Mouse (Mus musculus) cerebral cortex, adult 2 months (tissue): ENCODE measurements around the gene Csnk1e.

ENCODE experiments used
- WGBS: fragments of 180-500 bp; shearing (Covaris S2); methylation state at CpG from one replicate; pipeline ENCODE4 v1.1.7; 2018; 5-methylcytosine and 5-hydroxymethylcytosine counted together

Csnk1e gene

DNA sequence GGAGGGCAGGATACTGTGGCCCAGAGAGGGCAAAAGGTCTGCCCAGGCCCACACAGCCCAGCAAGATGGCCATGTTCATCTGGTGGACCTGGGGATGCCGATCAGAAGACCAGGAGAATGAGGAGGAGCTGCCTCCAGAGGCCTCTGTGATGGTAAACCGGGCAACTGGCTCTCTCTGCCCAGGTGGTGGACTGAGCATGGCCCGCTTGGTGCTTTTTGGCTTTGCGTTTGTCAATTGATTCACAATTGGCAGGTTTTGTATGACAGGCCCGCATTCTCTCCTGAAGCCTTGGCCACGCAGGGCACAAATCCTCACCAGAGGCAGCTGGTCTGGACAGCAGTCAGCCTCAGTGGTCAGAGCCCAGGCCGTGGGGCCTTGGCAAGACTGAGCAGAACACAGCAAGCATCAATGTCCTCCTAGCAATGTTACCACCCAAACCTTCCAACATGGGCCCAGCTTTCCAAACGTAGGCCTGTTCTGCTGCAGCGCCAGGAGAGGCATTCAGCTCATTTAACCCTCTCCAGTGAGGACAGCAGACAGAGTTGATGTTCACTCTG, 12.3 kb downstream of the Csnk1e start:
- WGBS, result 76% methylated on average over 9 of the region's 9 CpGs

DNA sequence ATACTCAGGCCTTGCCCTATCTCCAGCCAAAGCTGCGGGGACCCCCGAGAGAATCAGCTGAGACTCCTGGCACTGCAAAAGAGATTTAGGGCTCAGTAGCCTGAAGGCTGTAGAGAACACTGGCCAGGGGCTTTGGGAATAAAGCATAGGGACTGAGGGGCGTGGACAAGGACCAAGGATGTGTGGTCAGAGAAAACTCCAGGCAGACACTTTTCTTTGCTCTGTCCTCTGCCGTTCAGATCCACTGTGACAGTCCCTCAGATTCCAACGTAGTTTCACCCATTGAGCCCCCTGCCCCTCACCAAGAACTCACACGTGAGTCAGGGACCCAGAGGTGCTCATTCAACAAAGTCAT, 13.1 kb downstream of the Csnk1e start:
- WGBS, result 8% methylated on average over 6 of the region's 6 CpGs

DNA sequence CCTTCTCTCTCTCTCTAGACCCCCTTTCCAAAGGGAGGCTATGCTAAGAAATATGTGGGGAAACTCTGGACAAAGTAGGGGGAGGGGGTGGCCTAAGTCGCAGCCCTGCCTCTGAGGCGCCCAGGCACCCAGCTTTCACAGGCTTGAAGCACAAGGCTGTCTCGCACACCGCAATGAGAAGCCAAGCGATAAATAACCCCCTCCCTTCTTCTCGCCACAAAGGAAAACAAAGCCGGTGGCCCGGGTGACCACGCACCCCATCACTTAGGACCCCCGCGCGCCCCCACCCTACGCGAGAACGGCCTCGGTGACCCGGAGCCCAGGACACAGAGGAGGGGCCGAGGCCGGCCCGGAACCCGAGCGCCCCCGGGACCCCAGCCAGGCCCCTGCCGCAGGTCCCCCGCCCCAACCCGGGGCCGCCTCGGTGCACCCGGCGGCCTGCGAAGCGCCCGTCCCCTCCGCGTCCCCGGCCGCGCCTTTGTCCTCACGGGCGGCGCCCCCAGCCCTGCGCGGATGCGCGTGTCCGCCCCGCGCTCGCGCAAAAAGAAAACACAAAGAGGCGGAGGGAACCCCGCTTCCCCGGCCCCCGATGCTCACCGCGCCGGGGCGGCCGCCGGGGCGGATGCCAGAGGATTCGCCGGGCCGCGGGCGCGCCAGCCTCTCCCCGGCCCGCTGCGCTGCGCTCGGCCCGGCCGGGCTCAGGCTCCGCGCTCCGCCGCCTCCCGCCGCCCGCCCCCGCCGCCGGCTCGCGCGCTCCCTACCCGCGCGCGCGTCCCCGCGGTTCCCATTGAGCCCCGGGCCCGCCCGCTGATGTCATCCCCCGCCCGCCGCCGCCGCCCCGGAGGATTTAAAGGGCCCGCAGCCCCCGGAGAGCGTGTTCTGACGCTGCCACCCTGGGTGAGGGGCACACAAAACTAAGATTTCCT, 13.8 kb downstream of the Csnk1e start:
- under 1% methylated on average over 101 of the region's 107 CpGs for WGBS

DNA sequence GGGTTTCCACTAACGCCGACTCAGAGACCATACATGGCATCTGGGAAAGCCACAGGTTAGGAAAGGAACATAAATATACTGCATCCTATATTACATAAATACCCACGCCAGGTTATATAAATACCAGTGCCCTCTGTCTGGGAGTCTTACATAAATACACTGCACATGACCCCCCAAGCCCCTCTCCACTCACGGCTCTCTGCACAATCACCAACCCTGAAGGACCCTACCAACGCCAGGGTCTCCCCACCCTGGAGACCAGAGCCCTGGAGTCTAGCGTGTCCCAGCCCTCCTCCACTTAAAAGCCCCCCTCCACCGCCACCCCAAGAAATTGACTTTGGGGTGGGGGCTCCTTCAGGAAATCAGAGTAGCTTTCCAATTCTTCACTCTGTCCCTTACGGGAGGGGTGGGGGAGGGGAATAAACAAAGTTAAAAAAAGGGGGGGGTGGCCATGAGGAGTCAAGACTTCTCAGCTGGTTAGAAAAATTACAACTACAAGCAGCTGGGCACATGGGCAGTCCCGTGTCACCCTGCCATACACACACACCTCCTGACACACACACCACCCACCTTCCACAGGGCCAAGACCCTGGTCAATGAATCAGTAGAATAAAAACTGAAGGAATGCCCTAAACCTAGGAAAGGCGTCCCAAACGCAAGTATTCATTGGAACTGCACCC, 14.6 kb downstream of the Csnk1e start:
- WGBS, result 5% methylated on average over 11 of the region's 11 CpGs

DNA sequence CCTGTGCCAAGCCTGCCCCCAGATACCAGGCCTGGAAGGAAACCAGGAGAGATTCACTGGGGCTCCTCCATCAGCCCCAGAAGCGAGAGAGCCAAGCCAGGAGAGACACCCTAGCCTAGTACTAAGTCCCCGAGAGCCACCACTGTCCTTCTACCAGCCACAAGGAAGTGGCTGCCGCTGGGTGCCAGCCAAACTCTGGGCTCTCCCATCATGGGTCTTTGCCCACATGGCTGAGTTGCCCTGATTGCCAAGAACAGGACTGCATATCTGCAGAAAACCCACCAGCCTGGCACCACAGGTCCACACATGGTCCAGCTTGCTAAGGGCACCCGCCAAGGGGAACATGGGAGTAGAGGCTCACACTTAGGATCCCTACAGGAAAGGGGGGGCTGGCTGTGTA, 15.1 kb downstream of the Csnk1e start:
- WGBS, result 9% methylated on average over 4 of the region's 4 CpGs

DNA sequence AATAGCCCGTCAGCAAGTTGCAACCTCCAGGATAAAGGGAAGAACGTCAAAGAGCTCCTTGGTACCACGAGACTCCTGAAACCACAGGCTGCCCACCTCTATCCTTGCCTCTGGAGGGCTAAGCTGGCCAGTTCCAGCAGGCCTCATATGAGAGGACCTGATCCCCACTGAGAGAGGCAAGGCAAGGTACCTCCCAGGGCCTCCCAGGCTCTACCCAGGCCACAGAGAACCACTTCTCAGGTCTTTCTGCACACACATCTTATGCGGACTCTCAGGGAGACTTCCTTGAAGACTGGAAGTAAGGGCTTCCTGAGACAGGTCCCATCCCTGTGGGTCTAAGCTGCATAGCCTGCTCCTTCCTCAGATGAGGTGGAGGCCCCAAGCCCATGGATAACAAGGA, 16.0 kb downstream of the Csnk1e start:
- WGBS, result 57% methylated on average over 4 of the region's 4 CpGs

DNA sequence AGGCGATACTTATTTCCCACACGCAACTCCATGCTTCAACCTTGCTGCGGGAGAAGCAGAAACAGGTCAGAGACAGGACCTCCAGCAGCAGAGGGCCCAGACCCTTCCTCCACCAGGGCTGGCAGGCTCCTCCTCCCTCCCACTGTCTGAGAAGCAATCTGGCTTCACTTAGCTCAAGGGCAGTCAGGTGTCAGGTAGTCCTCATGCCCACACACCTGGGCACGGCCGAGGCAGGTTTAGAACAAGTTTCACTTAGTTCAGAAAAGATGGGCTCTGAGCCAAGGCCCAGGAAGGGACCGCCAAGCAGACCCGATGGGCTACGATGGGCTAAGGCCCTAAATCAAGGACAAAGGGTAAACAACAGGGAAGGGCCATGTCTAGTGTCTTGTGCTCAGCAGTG, 16.6 kb downstream of the Csnk1e start:
- WGBS, result 58% methylated on average over 8 of the region's 8 CpGs

DNA sequence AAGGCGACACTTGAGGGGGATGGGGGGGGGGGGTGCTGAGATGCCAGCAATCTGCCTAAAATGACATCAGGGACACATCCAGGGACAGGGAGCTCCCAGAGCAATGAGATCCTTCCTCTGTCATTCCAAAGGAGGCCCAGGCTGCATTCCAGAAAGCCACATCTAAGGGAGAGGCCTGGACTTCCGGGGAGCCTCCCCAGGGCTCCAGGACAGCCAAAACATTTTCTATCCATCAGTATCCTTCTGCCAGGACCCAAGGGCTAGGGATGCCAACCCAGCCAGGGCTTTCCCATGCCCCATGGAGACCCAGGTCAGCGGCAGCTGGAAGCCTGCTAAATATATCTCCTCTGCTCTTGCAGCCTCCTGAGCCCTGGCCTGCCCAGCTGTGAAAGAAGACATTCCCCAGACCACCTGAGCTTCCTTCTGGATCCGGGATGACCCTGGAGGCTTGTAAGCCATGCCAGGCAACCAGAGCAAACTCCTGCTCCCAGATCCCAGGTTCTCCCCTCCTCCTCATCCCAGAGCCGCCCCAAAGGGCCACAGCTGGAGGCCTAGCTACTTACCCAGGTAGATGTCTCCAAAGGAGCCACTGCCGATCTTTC, 17.1 kb downstream of the Csnk1e start:
- WGBS, result 74% methylated on average over 6 of the region's 6 CpGs

DNA sequence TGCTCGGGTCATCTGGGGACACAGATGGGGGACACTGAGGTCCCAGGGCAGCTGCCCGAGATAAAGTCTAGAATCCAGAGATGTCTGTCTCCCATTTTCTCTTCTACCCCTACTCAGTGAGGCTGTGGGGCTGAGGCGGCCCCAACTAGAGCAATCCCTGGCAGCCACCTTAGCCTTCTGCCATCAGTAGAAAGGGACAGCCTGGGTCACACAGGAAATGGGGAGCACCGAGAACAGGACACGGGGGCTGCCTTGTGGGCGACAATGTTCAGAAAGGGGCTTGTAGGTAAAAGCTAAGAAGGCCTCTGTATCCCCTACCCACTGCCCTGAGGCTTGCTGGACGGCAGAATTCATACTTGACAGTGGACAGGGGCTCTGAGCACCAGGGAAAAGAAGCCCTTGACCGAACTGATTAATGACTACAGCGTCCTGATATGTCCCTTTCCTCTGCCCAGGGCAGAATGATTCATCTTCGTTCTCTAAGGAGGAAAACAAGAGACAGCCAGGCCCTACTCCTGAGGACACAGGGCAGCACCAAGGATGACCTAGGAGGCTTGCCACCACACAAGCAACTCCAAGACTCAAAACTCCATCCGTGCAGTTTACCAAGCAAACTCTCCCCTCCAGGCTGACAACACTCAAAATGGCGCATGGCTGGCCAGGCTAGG, 17.7 kb downstream of the Csnk1e start:
- 81% methylated on average over 12 of the region's 12 CpGs for WGBS

DNA sequence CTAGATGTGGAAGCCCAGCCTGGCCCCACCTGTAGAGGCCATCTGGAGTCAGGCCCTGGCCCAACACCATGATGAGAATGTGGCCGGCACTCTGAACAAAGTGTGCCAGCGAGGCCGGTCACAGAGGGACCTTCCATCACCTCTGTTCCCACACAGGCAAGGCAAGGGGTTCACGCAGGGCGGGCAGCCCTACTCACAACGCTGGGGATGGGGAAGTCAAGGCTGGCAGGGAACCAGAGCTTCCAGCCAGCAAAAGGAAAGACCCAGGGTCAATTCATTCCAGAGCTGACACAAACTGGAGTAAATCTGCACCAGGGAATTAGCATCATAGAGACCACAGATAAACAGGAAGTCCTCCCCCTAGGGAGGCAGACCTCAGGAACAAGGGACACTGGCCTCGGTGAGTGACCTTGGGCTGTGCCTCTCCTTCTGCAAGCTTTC, 18.9 kb downstream of the Csnk1e start:
- WGBS, result 39% methylated on average over 7 of the region's 7 CpGs

DNA sequence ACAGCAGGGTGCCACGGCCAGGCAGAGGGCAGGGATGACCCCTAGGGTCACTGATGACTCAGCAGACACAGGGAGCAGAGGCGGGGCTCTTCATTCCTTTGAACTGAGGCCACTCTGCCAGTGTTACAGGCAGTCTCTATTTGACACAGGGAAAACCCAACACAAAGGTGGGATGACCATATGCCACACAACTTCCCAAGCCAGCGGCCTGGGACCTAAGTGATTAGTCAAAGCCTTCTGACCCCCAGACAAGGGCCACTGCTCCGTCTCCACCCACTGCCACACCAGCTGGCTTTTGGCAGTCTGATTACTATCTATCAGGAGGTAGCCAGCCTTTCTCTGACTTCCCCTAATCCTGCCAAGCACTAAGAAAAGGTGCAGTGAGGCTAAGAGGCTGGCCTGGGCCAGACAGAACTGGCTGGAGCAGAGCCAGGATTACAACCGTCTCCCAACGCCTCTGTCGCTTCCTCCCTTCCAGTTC, 20.1 kb downstream of the Csnk1e start:
- WGBS, result 42% methylated on average over 7 of the region's 7 CpGs

DNA sequence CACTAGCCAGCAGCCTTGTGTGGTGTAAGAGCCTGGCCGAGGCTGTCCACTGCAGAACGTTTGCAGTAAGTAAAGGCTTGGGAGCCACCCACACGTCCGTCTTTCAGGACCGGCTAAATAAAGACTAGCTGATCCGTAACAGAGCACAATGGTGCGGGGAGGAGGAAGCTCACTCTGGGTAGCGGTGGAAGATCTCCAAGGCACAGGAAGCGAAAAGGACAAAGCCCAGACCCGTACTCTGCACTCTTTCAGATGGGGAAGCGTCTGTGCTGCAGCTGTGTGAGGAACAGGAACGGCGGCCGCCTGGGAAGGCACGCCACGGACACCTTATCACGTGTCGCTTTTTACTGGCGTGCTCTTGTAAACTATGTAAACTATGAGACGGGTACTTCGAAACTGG, 22.5 kb downstream of the Csnk1e start:
- WGBS, result 10% methylated on average over 21 of the region's 21 CpGs

DNA sequence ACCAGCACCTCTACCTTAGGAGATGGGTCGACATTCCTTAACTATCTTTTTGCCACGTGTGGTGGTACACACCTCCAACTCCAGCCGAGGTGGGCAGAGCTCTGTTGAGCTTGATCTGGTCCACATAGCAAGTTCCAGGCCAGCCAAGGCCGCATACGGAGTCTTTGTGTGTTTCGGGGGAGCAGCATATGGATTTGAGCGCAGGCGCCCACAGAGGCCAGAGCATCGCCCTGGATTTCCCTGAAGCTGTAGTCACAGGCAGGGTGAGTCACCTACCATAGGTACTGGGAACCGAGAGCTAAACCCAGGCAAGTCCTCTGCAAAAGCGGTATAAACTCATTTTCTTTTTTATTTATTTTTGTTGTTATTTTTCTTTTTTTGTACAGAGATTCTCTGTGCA, 23.0 kb downstream of the Csnk1e start:
- WGBS, result 51% methylated on average over 11 of the region's 11 CpGs

DNA sequence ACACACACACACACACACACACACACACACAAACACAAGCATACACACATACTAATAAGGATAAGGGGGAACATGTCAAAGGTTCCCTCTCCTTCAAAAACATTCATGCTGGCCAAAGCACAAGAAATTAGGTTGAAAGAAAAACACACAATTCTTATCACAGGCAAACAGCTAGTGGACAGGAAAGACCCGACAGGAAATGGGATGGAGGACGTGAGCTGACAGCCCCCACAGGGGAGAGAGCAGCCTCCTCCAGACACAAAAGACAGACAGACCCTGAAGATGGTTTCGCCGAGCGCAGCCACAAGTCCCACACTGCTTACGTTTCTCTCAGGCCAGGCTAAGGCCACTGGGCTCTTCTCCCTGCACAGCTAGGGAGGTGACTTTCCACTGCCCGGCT, 23.4 kb downstream of the Csnk1e start:
- WGBS, result 46% methylated on average over 7 of the region's 7 CpGs

DNA sequence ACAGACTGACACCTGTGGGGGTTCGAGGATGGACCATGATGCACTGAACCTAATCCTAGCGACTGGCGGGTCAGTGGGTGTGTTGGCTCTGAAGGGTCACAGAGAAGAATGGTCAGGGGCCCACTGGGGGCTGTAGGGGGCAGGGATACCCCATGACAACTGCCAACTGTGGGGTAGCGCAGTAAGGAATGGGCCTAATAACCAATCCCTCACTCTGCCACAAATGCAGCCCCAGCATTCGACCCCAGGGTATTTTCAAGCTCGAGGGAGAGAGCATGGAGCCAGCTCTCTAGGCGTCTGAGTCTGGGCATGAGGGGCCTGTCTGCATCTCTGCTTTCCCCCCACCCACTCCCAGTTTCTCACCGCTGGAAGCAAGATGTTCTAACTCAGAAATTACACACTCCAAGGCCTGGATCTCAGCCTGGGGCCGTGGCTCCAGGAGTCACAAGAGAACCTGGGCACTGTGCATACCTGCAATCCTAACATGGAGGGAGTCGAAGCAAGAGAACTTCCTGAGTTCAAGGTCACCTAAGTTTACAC, 24.8 kb downstream of the Csnk1e start:
- WGBS, result 75% methylated on average over 10 of the region's 10 CpGs

DNA sequence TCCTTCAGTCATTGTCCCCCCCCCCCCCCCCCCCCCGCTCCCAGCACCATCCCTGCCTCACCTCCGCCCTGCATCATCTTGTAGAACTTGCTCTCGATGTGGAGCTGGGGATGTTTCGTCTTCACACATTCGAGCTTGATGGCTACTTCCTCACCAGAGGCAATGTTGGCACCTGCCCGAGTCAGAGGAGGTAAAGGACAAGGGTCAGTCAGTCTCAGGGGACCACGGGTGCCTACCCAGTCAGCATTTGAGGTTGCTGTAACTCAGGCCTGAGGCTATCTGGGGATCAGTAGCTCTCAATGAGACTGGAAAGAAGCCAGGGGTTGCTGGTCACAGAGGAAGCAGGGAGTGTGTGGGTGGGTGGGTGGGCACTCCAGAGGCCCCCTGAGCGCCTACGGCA, 25.4 kb downstream of the Csnk1e start:
- WGBS, result 65% methylated on average over 8 of the region's 9 CpGs

DNA sequence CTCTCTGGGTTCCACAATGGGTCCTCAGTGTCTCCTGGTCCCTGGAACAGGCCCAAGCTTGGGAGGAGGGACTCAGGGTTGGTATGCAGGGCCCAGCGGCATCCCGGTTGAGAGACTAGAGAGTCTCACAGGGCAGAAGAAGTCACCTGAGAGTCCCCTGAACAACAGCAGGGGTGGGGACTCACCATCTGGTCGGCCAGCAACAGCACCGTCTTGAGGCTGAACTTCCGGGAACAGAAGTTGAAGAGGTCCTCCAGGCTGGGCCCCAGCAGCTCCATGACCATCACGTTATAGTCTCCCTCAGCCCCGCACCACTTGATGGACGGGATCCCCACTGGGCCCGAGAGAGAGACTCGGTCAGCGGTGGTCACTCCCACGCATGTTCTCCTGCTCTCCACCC, 25.8 kb downstream of the Csnk1e start:
- WGBS, result 76% methylated on average over 12 of the region's 12 CpGs

DNA sequence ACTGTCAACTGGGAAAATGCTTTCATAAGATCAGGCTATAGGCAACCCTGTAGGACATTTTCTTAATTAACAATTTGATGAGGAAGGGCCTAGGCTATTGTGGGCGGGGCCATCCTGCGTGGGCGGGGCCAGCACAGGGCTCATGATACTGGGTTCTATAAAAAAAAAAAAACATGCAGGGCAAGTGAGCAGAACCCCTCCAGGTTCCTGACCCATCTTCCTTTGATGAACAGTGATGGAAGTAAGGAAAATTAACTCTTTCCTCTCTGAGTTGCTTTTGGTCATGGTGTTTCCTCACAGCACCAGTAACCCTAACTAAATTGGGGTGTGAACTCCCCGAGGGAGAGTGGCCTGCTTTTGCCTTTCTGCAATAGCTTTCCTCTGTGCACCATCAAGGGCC, 26.8 kb downstream of the Csnk1e start:
- 79% methylated on average over 4 of the region's 4 CpGs for WGBS

DNA sequence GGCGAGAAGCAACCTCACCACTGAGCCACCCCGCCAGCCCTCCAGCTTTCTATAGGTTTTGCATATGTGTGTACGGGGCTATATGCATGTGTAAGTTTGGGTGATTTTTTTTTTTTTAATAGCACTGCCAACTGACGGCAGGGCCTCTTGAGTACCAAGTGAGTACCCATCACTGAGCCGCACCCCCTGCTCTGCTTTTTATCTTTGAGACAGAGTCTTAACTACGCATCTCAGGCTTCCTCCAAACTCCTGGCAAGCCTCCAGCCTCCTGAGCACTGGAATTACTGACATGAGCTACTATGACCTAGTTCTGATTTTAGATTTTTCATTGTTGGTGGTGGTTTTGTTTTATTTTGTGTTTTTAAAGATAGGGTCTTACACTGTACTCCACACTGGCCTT, 27.9 kb downstream of the Csnk1e start:
- WGBS, result 60% methylated on average over 6 of the region's 6 CpGs

DNA sequence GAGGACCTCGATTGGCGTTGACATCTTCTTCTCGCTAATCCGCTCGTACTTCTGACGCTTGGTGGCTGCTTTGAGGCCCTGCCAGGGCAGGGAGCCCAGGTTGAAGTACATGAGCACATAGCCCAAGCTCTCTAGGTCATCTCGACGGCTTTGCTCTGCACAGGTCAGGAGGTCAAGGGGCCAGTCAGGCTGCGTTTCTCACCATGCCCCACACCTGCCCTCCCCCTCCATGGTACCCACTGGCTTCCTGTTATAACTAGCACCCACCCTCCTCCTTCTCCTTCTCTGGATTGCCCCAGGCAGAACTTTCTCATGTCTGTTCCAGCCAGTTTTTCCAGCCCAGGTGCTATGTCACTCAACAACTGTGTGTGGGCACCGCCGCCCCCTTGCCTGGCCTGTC, 29.9 kb downstream of the Csnk1e start:
- WGBS, result 77% methylated on average over 11 of the region's 11 CpGs

DNA sequence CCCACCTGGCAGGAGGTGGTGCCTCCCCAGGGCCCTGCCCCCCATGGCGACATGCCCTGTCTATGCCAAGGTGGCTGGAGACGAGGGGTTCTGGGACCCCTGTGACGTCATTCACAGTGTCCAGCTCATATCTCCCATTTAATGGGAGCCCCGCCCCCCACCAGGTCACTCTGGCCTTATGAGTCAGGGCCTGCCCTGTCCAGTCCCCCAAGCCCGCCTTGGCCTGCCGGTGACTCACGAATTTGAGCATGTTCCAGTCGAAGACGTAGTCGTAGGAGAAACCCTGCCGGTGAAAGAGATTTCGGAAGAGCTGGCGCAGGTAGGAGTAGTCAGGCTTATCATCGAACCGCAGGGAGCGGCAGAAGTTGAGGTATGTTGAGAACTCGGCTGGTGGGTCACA, 30.8 kb downstream of the Csnk1e start:
- WGBS, result 90% methylated on average over 17 of the region's 17 CpGs
